17 mouse cellular contexts compared by ENCODE assay signal in genomic region chr12:91582362-91583002, GRCm38 (mm10). TPM values are rescaled to one million over a fixed set of nuclear protein-coding genes. Genes with fewer than 3 reads are reported as not detected.
DNase-seq lines count a peak whose midpoint lies in the region; ATAC-seq and TF ChIP-seq lines count a peak whose summit lies in the region.
"Had no signal": no experiment of that assay in that cellular context is flagged by ENCODE, and none has a peak within 500 bp of the region (broad histone marks: within the 10 kb centered on the region; RNA-seq: fewer than 3 reads in every experiment).

No protein-coding gene starts in this region.

- peaks cover 36% of the 10 kb centered on the region for H3K79me2 ChIP-seq in MEL (ENCODE audit: control insufficient read depth, insufficient read depth, low read length, poor library complexity)

- no peak for TF ChIP-seq EP300 in MEL (IDR thresholded peaks at IDR 0.05; ENCODE audit: low read depth in 1 of 2, low read length in 2 of 2)

- H3K27ac ChIP-seq in MEL (ENCODE audit: control insufficient read depth, low read depth, low read length): peak overlapping the region; percentile 31; the same call in 1 of the 2 replicates
- H3K27ac ChIP-seq in forebrain, embryonic 12.5 days: no peak overlapping the region
- no peak overlapping the region for H3K27ac ChIP-seq in kidney, embryonic 15.5 days
- H3K27ac ChIP-seq: embryonic facial prominence, embryonic 15.5 days; hindbrain, embryonic 12.5 days; liver, embryonic 14.5 days; stomach, embryonic 15.5 days had no signal

- no peak overlapping the region; the same call in none of the 2 replicates for H3K9ac ChIP-seq in MEL (ENCODE audit: control insufficient read depth, low read depth, low read length, poor library complexity, severe bottlenecking)
- no peak overlapping the region for H3K9ac ChIP-seq in forebrain, embryonic 12.5 days
- no peak overlapping the region for H3K9ac ChIP-seq in kidney, embryonic 15.5 days
- H3K9ac ChIP-seq: embryonic facial prominence, embryonic 15.5 days; hindbrain, embryonic 12.5 days; liver, embryonic 14.5 days; stomach, embryonic 15.5 days had no signal

- H3K4me2 ChIP-seq in forebrain, embryonic 12.5 days: no peak overlapping the region
- no peak overlapping the region for H3K4me2 ChIP-seq in kidney, embryonic 15.5 days
- H3K4me2 ChIP-seq: embryonic facial prominence, embryonic 15.5 days; hindbrain, embryonic 12.5 days; stomach, embryonic 15.5 days had no signal

- H3K36me3 ChIP-seq in megakaryocyte, embryonic 14.5 days (replicated peaks; ENCODE audit: low read length): peaks cover 87% of the 10 kb centered on the region
- H3K36me3 ChIP-seq in MEL (ENCODE audit: control insufficient read depth in 1 of 2, insufficient read depth in 2 of 2, low read length in 2 of 2): peaks cover 28 to 69% of the 10 kb centered on the region in 2 experiments
- H3K36me3 ChIP-seq in forebrain, embryonic 12.5 days (replicated peaks): peaks cover 47% of the 10 kb centered on the region
- peaks cover 68% of the 10 kb centered on the region for H3K36me3 ChIP-seq in kidney, embryonic 15.5 days

- peaks cover 76% of the 10 kb centered on the region for H3K4me1 ChIP-seq in megakaryocyte, embryonic 14.5 days
- peaks cover 34 to 43% of the 10 kb centered on the region in 2 experiments for H3K4me1 ChIP-seq in MEL (ENCODE audit: control insufficient read depth in 1 of 2, insufficient read depth in 2 of 2, low read length in 2 of 2)
- H3K4me1 ChIP-seq in forebrain, embryonic 12.5 days: peaks cover 31% of the 10 kb centered on the region
- H3K4me1 ChIP-seq in kidney, embryonic 15.5 days: peaks cover 17% of the 10 kb centered on the region

- no peak for TF ChIP-seq CTCF in MEL (IDR thresholded peaks at IDR 0.05 in 2 of 3, conservative IDR thresholded peaks at IDR 0.05 in 1 of 3; ENCODE audit: control insufficient read depth in 1 of 3, insufficient read depth in 1 of 3, low read depth in 2 of 3, low read length in 3 of 3, poor library complexity in 1 of 3, severe bottlenecking in 1 of 3)

- DNase-seq in MEL (ENCODE audit: low read depth, low spot score): peak; percentile 40
- no peak for DNase-seq in layer of hippocampus, postnatal 36 days
- DNase-seq: cerebellum, adult 11 months; kidney, adult 11 months; kidney, postnatal 25 days; left cerebral cortex, postnatal 4 days; spleen, adult 18-20 months; thymus, postnatal 14 days had no signal

- WGBS in forebrain, embryonic 12.5 days: 41% methylated on average over 6 of the region's 6 CpGs
- 62% methylated on average over 6 of the region's 6 CpGs for WGBS in kidney, embryonic 15.5 days

- peak overlapping the region; percentile 18 for H3K4me3 ChIP-seq in megakaryocyte, embryonic 14.5 days (replicated peaks)
- H3K4me3 ChIP-seq in MEL (ENCODE audit: control insufficient read depth in 1 of 2, insufficient read depth in 1 of 2, low read depth in 2 of 2, low read length in 2 of 2): peak overlapping the region in 1 of 2 experiments; percentile 57; a peak in 2 of 4 replicates
- no peak overlapping the region for H3K4me3 ChIP-seq in forebrain, embryonic 12.5 days (replicated peaks)
- no peak overlapping the region for H3K4me3 ChIP-seq in kidney, embryonic 15.5 days (replicated peaks)
- H3K4me3 ChIP-seq: embryonic facial prominence, embryonic 15.5 days; hindbrain, embryonic 12.5 days; stomach, embryonic 15.5 days had no signal

- no peak for ATAC-seq in megakaryocyte, adult 5-6 weeks (ENCODE audit: poor library complexity, severe bottlenecking)
- ATAC-seq in forebrain, embryonic 12.5 days (ENCODE audit: low FRiP score): peak; percentile 24; the same call in 1 of the 2 replicates
- ATAC-seq in megakaryocyte-erythroid progenitor cell, adult 5-6 weeks (replicated peaks; ENCODE audit: low FRiP score, low TSS enrichment, poor library complexity, severe bottlenecking): peak; percentile 63
- ATAC-seq in kidney, embryonic 15.5 days (replicated peaks; ENCODE audit: low FRiP score): no peak

- TF ChIP-seq POLR2A in MEL (IDR thresholded peaks at IDR 0.05; ENCODE audit: control insufficient read depth in 1 of 2, insufficient read depth in 1 of 2, low read depth in 1 of 2, low read length in 2 of 2, poor library complexity in 1 of 2): no peak

- TF ChIP-seq RAD21 in MEL (IDR thresholded peaks at IDR 0.05; ENCODE audit: low read depth, low read length): no peak

- no peaks in the 10 kb centered on the region for H3K9me3 ChIP-seq in megakaryocyte, embryonic 14.5 days
- no peaks in the 10 kb centered on the region for H3K9me3 ChIP-seq in MEL (replicated peaks; ENCODE audit: insufficient read depth, low read length)
- no peaks in the 10 kb centered on the region for H3K9me3 ChIP-seq in forebrain, embryonic 12.5 days
- H3K9me3 ChIP-seq in kidney, embryonic 15.5 days (replicated peaks): no peaks in the 10 kb centered on the region
- H3K9me3 ChIP-seq: embryonic facial prominence, embryonic 15.5 days; hindbrain, embryonic 12.5 days; stomach, embryonic 15.5 days had no signal

- H3K27me3 ChIP-seq in megakaryocyte, embryonic 14.5 days (replicated peaks): no peaks in the 10 kb centered on the region
- H3K27me3 ChIP-seq in MEL (ENCODE audit: control insufficient read depth in 1 of 2, insufficient read depth in 2 of 2, low read length in 2 of 2): no peaks in the 10 kb centered on the region
- no peaks in the 10 kb centered on the region for H3K27me3 ChIP-seq in forebrain, embryonic 12.5 days
- H3K27me3 ChIP-seq in kidney, embryonic 15.5 days: no peaks in the 10 kb centered on the region
- H3K27me3 ChIP-seq: embryonic facial prominence, embryonic 15.5 days; hindbrain, embryonic 12.5 days; stomach, embryonic 15.5 days had no signal

TF ChIP-seq in MEL, 35 proteins besides CTCF, POLR2A, EP300 and RAD21:
- TF ChIP-seq TCF12 (IDR thresholded peaks at IDR 0.05; ENCODE audit: low read depth, low read length) (0 out of 2 replicates have a peak, but pooled peaks have one; percentile 6), USF2 (IDR thresholded peaks at IDR 0.05; ENCODE audit: borderline replicate concordance in 1 of 2, insufficient read depth in 1 of 2, low read depth in 1 of 2, low read length in 2 of 2) (0 out of 4 replicates have a peak, but pooled peaks of 1 of the 2 experiments have one; percentile 33), HCFC1 (IDR thresholded peaks at IDR 0.05; ENCODE audit: low read depth, low read length) (no peak; the same call in 1 of the 2 replicates), CHD2 (IDR thresholded peaks at IDR 0.05; ENCODE audit: low read length) (no peak), GABPA (IDR thresholded peaks at IDR 0.05; ENCODE audit: low read depth, low read length) (no peak), ZKSCAN1 (IDR thresholded peaks at IDR 0.05; ENCODE audit: low read depth, low read length) (peak; percentile 79), SMC3 (IDR thresholded peaks at IDR 0.05; ENCODE audit: low read depth, low read length) (no peak), MAZ (IDR thresholded peaks at IDR 0.05; ENCODE audit: low read depth, low read length) (no peak), E2F4 (IDR thresholded peaks at IDR 0.05; ENCODE audit: borderline replicate concordance, low read depth, low read length) (no peak), MYC (IDR thresholded peaks at IDR 0.05; ENCODE audit: low read depth, low read length) (0 out of 2 replicates have a peak, but pooled peaks have one; percentile 33), ZNF384 (IDR thresholded peaks at IDR 0.05; ENCODE audit: low read depth, low read length) (no peak), GATA1 (IDR thresholded peaks at IDR 0.05; ENCODE audit: low read depth, low read length) (no peak), ETS1 (IDR thresholded peaks at IDR 0.05; ENCODE audit: low read depth, low read length) (peak; percentile 64), NELFE (IDR thresholded peaks at IDR 0.05; ENCODE audit: low read depth, low read length) (no peak), KAT2A (conservative IDR thresholded peaks at IDR 0.05; ENCODE audit: low read depth, low read length) (no peak), USF1 (IDR thresholded peaks at IDR 0.05; ENCODE audit: low read depth, low read length) (peak; percentile 86), SIN3A (IDR thresholded peaks at IDR 0.05; ENCODE audit: low read length) (peak; percentile 59), UBTF (IDR thresholded peaks at IDR 0.05; ENCODE audit: borderline replicate concordance, insufficient read depth, low read depth, low read length) (no peak), ZMIZ1 (IDR thresholded peaks at IDR 0.05; ENCODE audit: low read depth, low read length) (no peak), BHLHE40 (IDR thresholded peaks at IDR 0.05; ENCODE audit: borderline replicate concordance, low read depth, low read length) (peak; percentile 79), MXI1 (IDR thresholded peaks at IDR 0.05; ENCODE audit: low read depth, low read length) (peak; percentile 66; the same call in 1 of the 2 replicates), RCOR1 (IDR thresholded peaks at IDR 0.05; ENCODE audit: low read depth, low read length) (peak; percentile 41; the same call in 1 of the 2 replicates), ELF1 (IDR thresholded peaks at IDR 0.05; ENCODE audit: low read depth, low read length) (no peak), MAX (IDR thresholded peaks at IDR 0.05; ENCODE audit: low read length) (peak; percentile 38; the same call in 1 of the 2 replicates)

RNA-seq across cellular contexts. Expression of gene Gtf2a1, which starts 7.8 kb away (rescaled TPM):
- 0.93 and 3.8 TPM in 2 replicates for polyA plus RNA-seq in megakaryocyte, embryonic 14.5 days (2012; ENCODE audit: insufficient read depth, low replicate concordance)
- total RNA-seq in megakaryocyte, adult 5-6 weeks (2015): 30.8 and 32.9 TPM in 2 replicates
- total RNA-seq in megakaryocyte, adult 5-6 weeks (2017): 33.6 and 37.7 TPM in 2 replicates
- 15.3 and 18.8 TPM in 2 replicates for total RNA-seq in MEL (2012; rRNA removed)
- polyA plus RNA-seq in MEL (2012; ENCODE audit: insufficient read depth in 1 of 2, insufficient read length in 2 of 2, low read depth in 1 of 2, low replicate concordance in 2 of 2, missing spikeins in 1 of 2): 10 to 100 TPM in 1 of 2 experiments, not detected in 1; 14.3 TPM
- 63.6 and 69.4 TPM in 2 replicates for polyA plus RNA-seq in forebrain, embryonic 12.5 days (2016; fragmentation: Nextera tagmentation; extraction: Ambion mirVana)
- 25.7 and 31.3 TPM in 2 replicates for total RNA-seq in megakaryocyte-erythroid progenitor cell, adult 5-6 weeks (2014; fragmentation: Nextera tagmentation)
- 33.8 and 36.1 TPM in 2 replicates for total RNA-seq in megakaryocyte-erythroid progenitor cell, adult 5-6 weeks (2017)
- 46.6 and 50.0 TPM in 2 replicates for polyA plus RNA-seq in kidney, embryonic 15.5 days (2015; fragmentation: Nextera tagmentation; extraction: Ambion mirVana)
- total RNA-seq in layer of hippocampus, postnatal 36 days (2021): 10 to 100 TPM; 52.8 to 55.7 TPM

Comparison
In these comparisons a context has a peak if more than half of its experiments do, and no peak if none do; other contexts are left out.
1. ATAC-seq: peak in forebrain, embryonic 12.5 days (single experiment) and megakaryocyte-erythroid progenitor cell, adult 5-6 weeks (single experiment); none in megakaryocyte, adult 5-6 weeks (single experiment) and kidney, embryonic 15.5 days (single experiment).